8 mouse cellular contexts compared by ENCODE assay signal in the genomic region with DNA sequence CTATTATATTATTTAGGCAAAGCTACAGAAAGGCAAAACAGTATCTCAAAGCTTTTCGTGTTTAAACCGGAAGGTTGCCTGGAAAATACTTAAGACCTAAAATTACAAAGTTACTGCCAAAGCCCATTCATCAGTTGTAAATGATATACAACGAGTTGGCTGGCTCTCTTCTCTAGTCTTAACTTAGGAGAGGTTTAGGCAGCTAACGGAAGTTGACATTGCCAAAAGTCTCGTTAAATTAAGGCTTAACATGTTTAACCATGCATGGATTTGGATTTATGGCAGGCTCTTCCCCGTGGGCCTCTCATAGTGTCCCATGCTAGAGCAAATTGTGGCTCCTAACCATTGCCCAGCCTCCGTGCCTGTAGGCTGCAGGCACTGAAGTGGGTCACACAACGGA. TPM values are rescaled to one million over a fixed set of nuclear protein-coding genes. Genes with fewer than 3 reads are reported as not detected.
DNase-seq lines count a peak whose midpoint lies in the region; ATAC-seq and TF ChIP-seq lines count a peak whose summit lies in the region.

No protein-coding gene starts in this region.

- dilution Hi-C loops in CH12.LX (cut with MboI; ENCODE audit: extremely low pct_ligation_motif_present, extremely low pct_unique_long_range_greater_than_20kb, low sequenced_read_pairs) = no loop called here

- 1% methylated on average over 8 of the region's 8 CpGs for WGBS in forebrain, postnatal 0 days
- WGBS in liver, embryonic 15.5 days (ENCODE audit: insufficient replicate concordance) = 3% methylated on average over 8 of the region's 8 CpGs

- H3K79me2 ChIP-seq in CH12.LX (replicated peaks; ENCODE audit: control insufficient read depth, extremely low read depth, insufficient read depth, poor library complexity, severe bottlenecking) = peaks cover 38% of the 10 kb centered on the region

- peak overlapping the region; percentile 0; the same call in 1 of the 2 replicates for H3K27ac ChIP-seq in CH12.LX (ENCODE audit: insufficient read depth, low read depth)
- no peak overlapping the region for H3K27ac ChIP-seq in forebrain, postnatal 0 days (ENCODE audit: low read depth, low read length)
- peak overlapping the region; percentile 90 for H3K27ac ChIP-seq in liver, embryonic 15.5 days (replicated peaks)

- TF ChIP-seq RAD21 in CH12.LX (IDR thresholded peaks at IDR 0.05; ENCODE audit: low read depth, low read length) = no peak

- peak overlapping the region; percentile 26; the same call in 1 of the 2 replicates for H3K4me2 ChIP-seq in CH12.LX (ENCODE audit: insufficient read depth, low read depth, poor library complexity, severe bottlenecking)
- H3K4me2 ChIP-seq in forebrain, postnatal 0 days (ENCODE audit: low read depth) = peak overlapping the region; percentile 78
- peak overlapping the region; percentile 62 for H3K4me2 ChIP-seq in liver, embryonic 15.5 days

- no peaks in the 10 kb centered on the region for H3K27me3 ChIP-seq in CH12.LX (replicated peaks)
- H3K27me3 ChIP-seq in forebrain, postnatal 0 days (ENCODE audit: insufficient read depth, low read length) = no peaks in the 10 kb centered on the region
- no peaks in the 10 kb centered on the region for H3K27me3 ChIP-seq in liver, embryonic 15.5 days

- ATAC-seq in CD4-positive, CD25-positive, alpha-beta regulatory T cell, adult 4 months = no peak
- ATAC-seq in forebrain, postnatal 0 days = no peak
- no peak for ATAC-seq in liver, embryonic 15.5 days (ENCODE audit: insufficient read depth)
- ATAC-seq in activated CD4-positive, CD25-positive, alpha-beta regulatory T cell, adult 4 months = no peak

- H3K9ac ChIP-seq in CH12.LX (ENCODE audit: insufficient read depth, low read depth) = peak overlapping the region; percentile 93
- peak overlapping the region; percentile 97 for H3K9ac ChIP-seq in forebrain, postnatal 0 days
- peak overlapping the region; percentile 99 for H3K9ac ChIP-seq in liver, embryonic 15.5 days

- no peaks in the 10 kb centered on the region for H3K9me3 ChIP-seq in CH12.LX (replicated peaks; ENCODE audit: low read length)
- no peaks in the 10 kb centered on the region for H3K9me3 ChIP-seq in forebrain, postnatal 0 days (ENCODE audit: low read length)
- H3K9me3 ChIP-seq in liver, embryonic 15.5 days (replicated peaks) = no peaks in the 10 kb centered on the region

- DNase-seq in CD4-positive, CD25-positive, alpha-beta regulatory T cell, adult 2 months (ENCODE audit: low read depth, low spot score) = peak; percentile 27
- no peak for DNase-seq in CH12.LX (ENCODE audit: extremely low read depth)
- peak; percentile 37 for DNase-seq in forebrain, postnatal 0 days
- no peak for DNase-seq in right cerebral cortex, adult 18-20 months
- DNase-seq in T-cell, adult 2 months (ENCODE audit: low spot score) = no peak

- 0 out of 2 replicates have a peak, but pooled peaks have one; percentile 15 for TF ChIP-seq POLR2A in CH12.LX (IDR thresholded peaks at IDR 0.05; ENCODE audit: low read depth, low read length)

- no peak for TF ChIP-seq CTCF in CH12.LX (conservative IDR thresholded peaks at IDR 0.05 in 1 of 2, IDR thresholded peaks at IDR 0.05 in 1 of 2; ENCODE audit: low read depth in 2 of 2, low read length in 2 of 2)
- no peak for TF ChIP-seq CTCF in forebrain, postnatal 0 days (IDR thresholded peaks at IDR 0.05; ENCODE audit: low read depth)

- peaks cover 12 to 42% of the 10 kb centered on the region in 2 experiments for H3K4me1 ChIP-seq in CH12.LX (ENCODE audit: control insufficient read depth in 1 of 2, insufficient read depth in 2 of 2)
- H3K4me1 ChIP-seq in forebrain, postnatal 0 days (ENCODE audit: insufficient read depth) = peaks cover 10% of the 10 kb centered on the region
- peaks cover 59% of the 10 kb centered on the region for H3K4me1 ChIP-seq in liver, embryonic 15.5 days (replicated peaks)

- H3K4me3 ChIP-seq in CH12.LX (replicated peaks in 1 of 3; ENCODE audit: low read depth in 2 of 3, low read length in 2 of 3, poor library complexity in 1 of 3) = peak overlapping the region; percentile 76 to 99 (median 99)
- peak overlapping the region; percentile 96 for H3K4me3 ChIP-seq in forebrain, postnatal 0 days (ENCODE audit: low read depth, low read length)
- H3K4me3 ChIP-seq in liver, embryonic 15.5 days (replicated peaks) = peak overlapping the region; percentile 100

- peaks cover 37 to 48% of the 10 kb centered on the region in 2 experiments for H3K36me3 ChIP-seq in CH12.LX (replicated peaks in 1 of 2; ENCODE audit: control insufficient read depth in 1 of 2, insufficient read depth in 1 of 2, low read length in 1 of 2)
- peaks cover 30% of the 10 kb centered on the region for H3K36me3 ChIP-seq in forebrain, postnatal 0 days (ENCODE audit: insufficient read depth)
- peaks cover 42% of the 10 kb centered on the region for H3K36me3 ChIP-seq in liver, embryonic 15.5 days (replicated peaks)

- in situ Hi-C loops in CH12.LX (cut with MboI; ENCODE audit: low pct_ligation_motif_present, low pct_unique_long_range_greater_than_20kb, low sequenced_read_pairs) = no loop called here

- no peak for TF ChIP-seq EP300 in CH12.LX (IDR thresholded peaks at IDR 0.05; ENCODE audit: low read length)

TF ChIP-seq in CH12.LX, 34 proteins besides CTCF, POLR2A, EP300 and RAD21:
- TF ChIP-seq CHD2 (IDR thresholded peaks at IDR 0.05; ENCODE audit: low read length) (no peak), USF2 (conservative IDR thresholded peaks at IDR 0.05; ENCODE audit: low read depth, low read length) (no peak), ZMIZ1 (IDR thresholded peaks at IDR 0.05; ENCODE audit: low read depth, low read length) (peak; percentile 19; the same call in 1 of the 2 replicates), CHD1 (IDR thresholded peaks at IDR 0.05; ENCODE audit: low read depth, low read length) (peak; percentile 94)

RNA-seq across cellular contexts. Expression of a gene that starts 1.3 kb away (rescaled TPM):
- polyA plus RNA-seq in CD4-positive, CD25-positive, alpha-beta regulatory T cell, adult 4 months (2017; shearing (Covaris generic)) = 10 to 100 TPM; 16.6 to 23.3 TPM
- 1,757 and 1,839 TPM in 2 replicates for total RNA-seq in CH12.LX (2012; rRNA removed)
- total RNA-seq in CH12.LX (2014; rRNA removed) = 2,455 and 2,545 TPM in 2 replicates
- 2,544 and 2,567 TPM in 2 replicates for polyA plus RNA-seq in CH12.LX (2012; ENCODE audit: insufficient read length, low read depth)
- total RNA-seq in forebrain, postnatal 0 days (2014; rRNA removed) = 271 and 293 TPM in 2 replicates
- polyA plus RNA-seq in forebrain, postnatal 0 days (2015; fragmentation: Nextera tagmentation; extraction: Ambion mirVana) = 146 and 166 TPM in 2 replicates
- polyA plus RNA-seq in liver, embryonic 15.5 days (2015; fragmentation: Nextera tagmentation; extraction: Ambion mirVana) = 404 and 432 TPM in 2 replicates
- polyA plus RNA-seq in activated CD4-positive, CD25-positive, alpha-beta regulatory T cell, adult 4 months (2017; shearing (Covaris generic)) = 10 to 100 TPM; 19.1 to 21.2 TPM

Comparison
In these comparisons a context has a peak if more than half of its experiments do, and no peak if none do; other contexts are left out.
1. DNase-seq: peak in CD4-positive, CD25-positive, alpha-beta regulatory T cell, adult 2 months (single experiment) and forebrain, postnatal 0 days (single experiment); none in CH12.LX (single experiment), right cerebral cortex, adult 18-20 months (single experiment) and T-cell, adult 2 months (single experiment).
2. H3K4me2 ChIP-seq: peak in every context shown above with its lines; median percentile 78 in forebrain, postnatal 0 days; 62 in liver, embryonic 15.5 days; 26 in CH12.LX.
3. Peak in every context shown above with its lines, with median percentiles within 50 percentile points of each other: H3K4me3 ChIP-seq and H3K9ac ChIP-seq.